Mouse (Mus musculus) naive thymus-derived CD4-positive, alpha-beta T cell, adult 2 months (primary cell): ENCODE results near the gene Car11.
"Not testable (repeated sequence)": the region's sequence is repeated elsewhere in the genome, so short reads cannot be mapped to it uniquely, and the experiment has no call there.

Source experiments
- DNase-seq: peaks from one replicate; pipeline ENCODE4 v3.0.0-alpha.2; 2011; ENCODE audit warnings: low read depth

Car11 gene

GRCm38 (mm10) chr7:45699523-45700141, at the start of gene Car11:
Car11 (plus strand) TSS chr7:45699843.
- peak; percentile 19 for DNase-seq

- DNase-seq = not testable (repeated sequence)
Observed at GRCm38 (mm10) chr7:45650484-45650883, 49.2 kb upstream of the Car11 start.

- DNase-seq = no peak
Observed at GRCm38 (mm10) chr7:45654424-45655047, 45.1 kb upstream of the Car11 start.

GRCm38 (mm10) chr7:45660746-45661478, 38.7 kb upstream of the Car11 start:
- no peak for DNase-seq

- not testable (repeated sequence) for DNase-seq
Observed at GRCm38 (mm10) chr7:45661702-45662101, 37.9 kb upstream of the Car11 start.

- no peak for DNase-seq
Observed at GRCm38 (mm10) chr7:45665303-45666138, 34.1 kb upstream of the Car11 start.

GRCm38 (mm10) chr7:45666161-45666560, 33.5 kb upstream of the Car11 start, which contains the start of gene Fut2:
Fut2 (minus strand) TSS chr7:45666394.
- no peak for DNase-seq

- no peak for DNase-seq
Observed at GRCm38 (mm10) chr7:45667761-45668160, 31.9 kb upstream of the Car11 start.

GRCm38 (mm10) chr7:45668921-45669320, 30.7 kb upstream of the Car11 start:
- no peak for DNase-seq

- no peak for DNase-seq
Observed at GRCm38 (mm10) chr7:45677627-45678295, 21.9 kb upstream of the Car11 start.

GRCm38 (mm10) chr7:45678513-45678912, 21.1 kb upstream of the Car11 start:
- DNase-seq = no peak

GRCm38 (mm10) chr7:45679966-45680621, 19.5 kb upstream of the Car11 start:
- DNase-seq = no peak

- DNase-seq = peak; percentile 36
Observed at GRCm38 (mm10) chr7:45681046-45681736, 18.5 kb upstream of the Car11 start.

GRCm38 (mm10) chr7:45682144-45683126, 17.2 kb upstream of the Car11 start:
- DNase-seq = peak; percentile 91

- DNase-seq = peak; percentile 61
Observed at GRCm38 (mm10) chr7:45683396-45684050, 16.1 kb upstream of the Car11 start, which contains the start of gene Ntn5. Ntn5 (plus strand) TSS chr7:45684022.

GRCm38 (mm10) chr7:45685811-45686210, 13.8 kb upstream of the Car11 start:
- DNase-seq = no peak

- peak; percentile 64 for DNase-seq
Observed at GRCm38 (mm10) chr7:45686841-45687240, 12.8 kb upstream of the Car11 start.

GRCm38 (mm10) chr7:45689099-45689498, 10.5 kb upstream of the Car11 start:
- no peak for DNase-seq

- no peak for DNase-seq
Observed at GRCm38 (mm10) chr7:45689800-45690199, 9.8 kb upstream of the Car11 start.
